Mouse (Mus musculus) embryonic facial prominence, embryonic 13.5 days (tissue): ENCODE results near the gene Neurog3. TPM values are rescaled to one million over a fixed set of nuclear protein-coding genes. Genes with fewer than 3 reads are reported as not detected.
A peak's percentile ranks its signal among the peaks of the same experiment; 100 is the strongest.

Experiments used
- ATAC-seq: fragments of 200-750 bp; cut with Nextera tagmentation; 2 replicates; pipeline ENCODE4 v1.8.0; 2017; ENCODE audit warnings: low read depth; ENCODE audit not compliant: insufficient number of reproducible peaks, insufficient read depth, low FRiP score, low TSS enrichment
- H3K27ac ChIP-seq: fragments of 300-500 bp; sonication (generic); 2 replicates; pipeline ENCODE4 v1.5.1; 2015; ENCODE audit warnings: moderate library complexity, mild to moderate bottlenecking, inconsistent platforms
- H3K27me3 ChIP-seq: fragments of 300-500 bp; sonication (generic); 2 replicates; pipeline ENCODE4 v1.6.1; 2015; ENCODE audit warnings: mild to moderate bottlenecking, inconsistent platforms
- H3K36me3 ChIP-seq: fragments of 300-500 bp; sonication (generic); 2 replicates; pipeline ENCODE4 v1.6.1; 2015; ENCODE audit warnings: mild to moderate bottlenecking, inconsistent platforms
- H3K4me1 ChIP-seq: fragments of 300-500 bp; sonication (generic); 2 replicates; pipeline ENCODE4 v1.6.1; 2015; ENCODE audit warnings: inconsistent platforms
- H3K4me2 ChIP-seq: fragments of 300-500 bp; sonication (generic); 2 replicates; pipeline ENCODE4 v1.6.1; 2015; ENCODE audit warnings: moderate library complexity, mild to moderate bottlenecking, inconsistent platforms
- H3K4me3 ChIP-seq: fragments of 300-500 bp; sonication (generic); 2 replicates; pipeline ENCODE4 v1.5.1; 2015; ENCODE audit warnings: mild to moderate bottlenecking, inconsistent platforms
- H3K9ac ChIP-seq: fragments of 300-500 bp; sonication (generic); 2 replicates; pipeline ENCODE4 v1.6.1; 2015; ENCODE audit warnings: mild to moderate bottlenecking, inconsistent platforms
- H3K9me3 ChIP-seq: fragments of 300-500 bp; sonication (generic); 2 replicates; pipeline ENCODE4 v1.6.1; 2016; ENCODE audit warnings: inconsistent platforms
- WGBS: fragments of 180-500 bp; shearing (Covaris S2); methylation state at CpG from one replicate; pipeline ENCODE4 v1.1.7; 2015; ENCODE audit warnings: mixed read lengths; 5-methylcytosine and 5-hydroxymethylcytosine counted together
- polyA plus RNA-seq: library from polyadenylated mRNA; unstranded; fragments of >200 nt; fragmentation: Nextera tagmentation; extraction: Ambion mirVana; gene quantifications from 2 replicates; pipeline ENCODE4 v1.2.1, GENCODE M21; 2015

Neurog3 gene
- polyA plus RNA-seq, 1 experiment from 2014 or later, result not detected

- H3K4me2 ChIP-seq, result no peak overlapping the region
- H3K27me3 ChIP-seq, result peaks cover 54% of the 10 kb centered on the region
- H3K9me3 ChIP-seq, result no peaks in the 10 kb centered on the region
- ATAC-seq, result no peak
- no peak overlapping the region for H3K27ac ChIP-seq
- H3K4me3 ChIP-seq, result no peak overlapping the region
- H3K36me3 ChIP-seq, result no peaks in the 10 kb centered on the region
- H3K4me1 ChIP-seq, result peaks cover 8% of the 10 kb centered on the region; the same call in 1 of the 2 replicates
- no peak overlapping the region for H3K9ac ChIP-seq
- 69% methylated on average over 9 of the region's 9 CpGs for WGBS
These were observed 25.8 kb upstream of the Neurog3 start for GRCm38 (mm10) chr10:62107048-62107447.

DNA sequence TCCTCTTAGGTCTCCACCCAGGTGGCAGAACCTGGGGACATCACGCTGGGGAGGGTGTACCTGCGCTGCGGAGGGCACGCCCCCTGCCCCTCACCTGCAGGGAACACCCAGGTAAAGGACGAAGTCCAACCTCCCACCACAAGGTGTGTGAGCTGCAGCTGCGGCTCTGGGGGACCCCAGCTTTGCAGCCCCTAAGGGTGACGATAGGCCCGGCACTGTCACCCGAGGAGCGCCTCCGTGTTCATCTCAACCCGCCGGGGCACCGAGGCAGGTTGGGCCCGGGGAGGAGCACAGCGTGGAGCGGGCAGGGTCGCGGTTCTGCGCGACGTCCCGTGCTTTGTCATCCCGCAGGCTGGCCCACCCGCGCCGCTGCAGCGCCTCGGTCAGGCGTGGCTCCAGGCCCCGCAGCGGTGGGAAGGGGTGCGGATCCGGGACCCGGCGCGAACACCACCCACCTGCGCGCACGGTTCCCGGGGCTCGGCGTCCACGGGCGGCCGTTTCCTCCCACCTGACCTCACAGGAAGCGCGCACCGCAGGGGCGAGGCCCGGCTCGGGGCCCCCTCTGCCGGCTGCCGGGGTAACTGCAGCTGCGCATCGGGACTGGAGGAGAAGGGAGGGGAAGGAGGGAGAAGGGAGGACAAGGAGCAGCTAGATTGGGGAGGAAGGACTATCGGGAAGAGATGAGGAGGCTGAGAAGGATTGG lies 22.2 kb upstream of the Neurog3 start:
- peaks cover 35% of the 10 kb centered on the region for H3K27me3 ChIP-seq
- 1% methylated on average over 57 of the region's 57 CpGs for WGBS
- H3K4me2 ChIP-seq, result peak overlapping the region; percentile 93
- no peaks in the 10 kb centered on the region for H3K36me3 ChIP-seq
- H3K4me3 ChIP-seq, result peak overlapping the region; percentile 70
- ATAC-seq, result no peak
- peaks cover 8% of the 10 kb centered on the region; the same call in 1 of the 2 replicates for H3K4me1 ChIP-seq
- H3K27ac ChIP-seq, result no peak overlapping the region
- H3K9me3 ChIP-seq, result no peaks in the 10 kb centered on the region
- H3K9ac ChIP-seq, result peak overlapping the region; percentile 81

- peak overlapping the region; percentile 93 for H3K4me2 ChIP-seq
- H3K4me3 ChIP-seq, result peak overlapping the region; percentile 70
- H3K4me1 ChIP-seq, result peaks cover 8% of the 10 kb centered on the region; the same call in 1 of the 2 replicates
- H3K27me3 ChIP-seq, result peaks cover 35% of the 10 kb centered on the region
- H3K27ac ChIP-seq, result no peak overlapping the region
- no peaks in the 10 kb centered on the region for H3K9me3 ChIP-seq
- H3K36me3 ChIP-seq, result no peaks in the 10 kb centered on the region
- peak overlapping the region; percentile 81 for H3K9ac ChIP-seq
- WGBS, result 39% methylated on average over 6 of the region's 6 CpGs
- ATAC-seq, result no peak
These were observed 21.7 kb upstream of the Neurog3 start for GRCm38 (mm10) chr10:62111207-62111576.

GRCm38 (mm10) chr10:62113865-62114647 lies 18.8 kb upstream of the Neurog3 start:
- ATAC-seq, result no peak
- peaks cover 27% of the 10 kb centered on the region for H3K27me3 ChIP-seq
- H3K4me1 ChIP-seq, result peaks cover 8% of the 10 kb centered on the region; the same call in 1 of the 2 replicates
- H3K36me3 ChIP-seq, result no peaks in the 10 kb centered on the region
- H3K4me2 ChIP-seq, result no peak overlapping the region
- H3K9me3 ChIP-seq, result no peaks in the 10 kb centered on the region
- H3K9ac ChIP-seq, result no peak overlapping the region
- H3K27ac ChIP-seq, result no peak overlapping the region
- no peak overlapping the region for H3K4me3 ChIP-seq
- 70% methylated on average over 9 of the region's 9 CpGs for WGBS

DNA sequence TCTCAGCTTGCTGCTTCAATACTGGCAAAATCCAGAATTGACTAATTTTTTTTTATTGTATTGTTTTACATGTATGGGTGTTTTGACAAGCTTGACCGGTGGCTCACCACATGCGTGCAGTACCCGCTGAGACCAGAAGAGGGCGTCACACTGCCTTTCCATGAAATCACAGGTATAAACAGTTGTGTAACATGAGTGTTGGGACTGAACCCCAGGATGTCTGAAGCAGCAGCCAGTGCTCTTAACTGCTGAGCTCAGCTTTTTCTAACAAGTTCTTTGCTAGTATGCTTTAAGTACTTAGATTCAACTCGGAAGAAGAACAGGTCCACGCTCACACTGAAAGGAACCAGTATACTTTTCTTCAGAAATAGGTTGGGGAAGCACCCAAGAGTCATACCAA lies 5.8 kb upstream of the Neurog3 start:
- Histone ChIP-seq H3K27me3 (peaks cover 60% of the 10 kb centered on the region), H3K36me3 (no peaks in the 10 kb centered on the region), H3K9me3 (no peaks in the 10 kb centered on the region), H3K4me3 (no peak overlapping the region), H3K4me1 (peaks cover 7% of the 10 kb centered on the region), H3K9ac (no peak overlapping the region), H3K4me2 (no peak overlapping the region), H3K27ac (no peak overlapping the region)
- ATAC-seq, result no peak
- WGBS, result 46% methylated on average over 6 of the region's 6 CpGs

DNA sequence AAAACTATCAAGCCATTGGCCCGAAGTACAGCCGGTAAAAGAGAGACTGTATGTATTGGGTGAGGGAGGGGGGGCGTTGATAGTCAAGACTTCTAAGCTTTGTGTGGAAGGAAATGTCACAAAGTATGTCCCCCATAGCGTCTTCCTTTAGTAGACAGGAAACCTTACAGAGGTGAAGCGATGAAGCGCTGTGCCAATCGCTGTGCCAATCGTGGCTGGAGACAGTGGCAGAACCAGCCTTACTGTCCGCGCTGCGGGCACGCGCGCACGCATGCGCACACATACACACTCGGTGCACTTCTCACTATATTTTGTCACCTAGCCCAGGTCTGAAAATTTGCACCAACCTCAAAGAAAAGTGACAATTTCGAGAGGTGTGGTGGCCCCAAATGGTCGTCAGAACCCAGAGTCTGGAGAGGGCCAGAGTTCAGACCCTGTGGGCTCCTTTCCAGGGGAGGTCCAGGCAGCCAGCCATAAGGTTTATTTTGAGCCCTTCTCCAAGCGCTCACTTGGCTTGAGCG lies 5.1 kb upstream of the Neurog3 start:
- no peaks in the 10 kb centered on the region for H3K36me3 ChIP-seq
- no peak overlapping the region for H3K27ac ChIP-seq
- H3K9me3 ChIP-seq, result no peaks in the 10 kb centered on the region
- peaks cover 13% of the 10 kb centered on the region for H3K4me1 ChIP-seq
- WGBS, result 42% methylated on average over 21 of the region's 21 CpGs
- H3K4me3 ChIP-seq, result no peak overlapping the region
- no peak overlapping the region for H3K4me2 ChIP-seq
- no peak for ATAC-seq
- no peak overlapping the region for H3K9ac ChIP-seq
- peaks cover 67% of the 10 kb centered on the region for H3K27me3 ChIP-seq

DNA sequence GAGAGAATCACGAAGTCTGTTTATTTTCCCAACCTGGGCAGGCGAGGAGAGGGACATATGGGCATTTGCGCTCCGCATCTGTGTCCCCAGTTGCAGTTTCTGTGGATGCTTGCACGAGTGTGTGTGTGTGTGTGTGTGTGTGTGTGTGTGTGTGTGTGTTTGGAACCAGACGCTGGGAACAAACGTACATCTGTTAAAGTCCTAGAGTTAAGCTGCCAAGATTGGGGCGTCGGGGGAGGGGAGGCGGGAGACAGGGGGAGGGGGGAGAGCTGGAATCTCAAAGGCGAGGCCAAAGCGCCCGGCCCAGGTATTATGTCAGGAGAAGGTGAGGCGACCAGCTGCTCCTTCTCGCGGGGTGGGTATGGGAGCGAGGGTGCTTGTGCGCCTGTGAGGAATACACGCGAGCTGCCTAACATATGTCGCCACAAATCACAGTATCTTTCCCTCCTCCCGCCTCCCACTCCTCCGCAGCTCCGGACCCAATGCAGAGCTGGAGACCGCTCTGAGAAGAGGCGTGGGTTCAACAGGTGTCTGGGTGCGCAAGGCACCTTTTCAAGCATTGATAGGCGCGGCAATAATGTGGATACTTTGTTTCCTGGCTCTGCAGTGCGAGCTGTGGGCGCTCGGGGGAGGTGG lies 4.5 kb upstream of the Neurog3 start:
- Histone ChIP-seq H3K4me1 (peaks cover 20% of the 10 kb centered on the region), H3K27me3 (peaks cover 73% of the 10 kb centered on the region), H3K9me3 (no peaks in the 10 kb centered on the region), H3K4me3 (no peak overlapping the region), H3K36me3 (no peaks in the 10 kb centered on the region), H3K4me2 (no peak overlapping the region), H3K9ac (no peak overlapping the region), H3K27ac (no peak overlapping the region)
- 1% methylated on average over 32 of the region's 32 CpGs for WGBS
- no peak for ATAC-seq

GRCm38 (mm10) chr10:62135696-62136470 lies 3.0 kb downstream of the Neurog3 start:
- H3K27ac ChIP-seq, result no peak overlapping the region
- no peak overlapping the region for H3K4me3 ChIP-seq
- no peaks in the 10 kb centered on the region for H3K36me3 ChIP-seq
- no peak for ATAC-seq
- H3K4me2 ChIP-seq, result no peak overlapping the region
- peaks cover 18% of the 10 kb centered on the region for H3K4me1 ChIP-seq
- peaks cover 93% of the 10 kb centered on the region for H3K27me3 ChIP-seq
- WGBS, result 2% methylated on average over 8 of the region's 8 CpGs
- H3K9me3 ChIP-seq, result no peaks in the 10 kb centered on the region
- no peak overlapping the region for H3K9ac ChIP-seq

GRCm38 (mm10) chr10:62137150-62137549 lies 4.3 kb downstream of the Neurog3 start:
- Histone ChIP-seq H3K9me3 (no peaks in the 10 kb centered on the region), H3K4me3 (no peak overlapping the region), H3K4me1 (peaks cover 18% of the 10 kb centered on the region), H3K36me3 (no peaks in the 10 kb centered on the region), H3K9ac (no peak overlapping the region), H3K27ac (no peak overlapping the region), H3K27me3 (peaks cover 89% of the 10 kb centered on the region), H3K4me2 (no peak overlapping the region)
- WGBS, result 7% methylated on average over 4 of the region's 4 CpGs
- ATAC-seq, result no peak

- no peak overlapping the region for H3K4me2 ChIP-seq
- 18% methylated on average over 3 of the region's 3 CpGs for WGBS
- H3K36me3 ChIP-seq, result no peaks in the 10 kb centered on the region
- no peaks in the 10 kb centered on the region for H3K9me3 ChIP-seq
- no peak overlapping the region for H3K4me3 ChIP-seq
- H3K4me1 ChIP-seq, result peaks cover 9% of the 10 kb centered on the region
- H3K27ac ChIP-seq, result no peak overlapping the region
- ATAC-seq, result no peak
- H3K27me3 ChIP-seq, result peaks cover 80% of the 10 kb centered on the region
- H3K9ac ChIP-seq, result no peak overlapping the region
These were observed 5.2 kb downstream of the Neurog3 start for GRCm38 (mm10) chr10:62138040-62138439.

GRCm38 (mm10) chr10:62143820-62144219 lies 10.9 kb downstream of the Neurog3 start, which contains the start of gene Fam241b:
Fam241b (minus strand) TSS chr10:62143920.
- H3K4me2 ChIP-seq, result no peak within 1 kb of the TSS
- H3K27me3 ChIP-seq, result peaks cover 32% of the 10 kb centered on the region
- no peaks in the 10 kb centered on the region for H3K36me3 ChIP-seq
- no peaks in the 10 kb centered on the region for H3K9me3 ChIP-seq
- H3K9ac ChIP-seq, result no peak within 1 kb of the TSS
- no peak within 1 kb of the TSS for H3K27ac ChIP-seq
- no peak within 1 kb of the TSS for H3K4me3 ChIP-seq
- no peak for ATAC-seq
- WGBS, result 60% methylated on average over 8 of the region's 8 CpGs
- no peaks in the 10 kb centered on the region for H3K4me1 ChIP-seq
